Mouse (Mus musculus): ENCODE data around the gene Colgalt1.

Colgalt1 gene

GRCm38 (mm10) chr8:71628396-71629095 is 17.7 kb downstream of the Colgalt1 start:
- no peak for DNase-seq (ENCODE audit: low spot score in 2 of 2)

- peak; percentile 83 to 89 for DNase-seq (ENCODE audit: low spot score in 2 of 2)
Observed at GRCm38 (mm10) chr8:71629096-71629697, 18.4 kb downstream of the Colgalt1 start.

GRCm38 (mm10) chr8:71629781-71630212 is 19.0 kb downstream of the Colgalt1 start:
- no peak for DNase-seq (ENCODE audit: low spot score in 2 of 2)

GRCm38 (mm10) chr8:71630761-71631160 is 20.0 kb downstream of the Colgalt1 start:
- DNase-seq (ENCODE audit: low spot score in 2 of 2): no peak

- DNase-seq (ENCODE audit: low spot score in 2 of 2): no peak
Observed at GRCm38 (mm10) chr8:71631897-71632296, 21.1 kb downstream of the Colgalt1 start.

- no peak for DNase-seq (ENCODE audit: low spot score in 2 of 2)
Observed at GRCm38 (mm10) chr8:71633164-71633563, 22.4 kb downstream of the Colgalt1 start.

GRCm38 (mm10) chr8:71633981-71634667 is 23.3 kb downstream of the Colgalt1 start:
- DNase-seq (ENCODE audit: low spot score in 2 of 2): no peak

GRCm38 (mm10) chr8:71637149-71638095 is 26.6 kb downstream of the Colgalt1 start:
- DNase-seq (ENCODE audit: low spot score in 2 of 2): no peak

- no peak for DNase-seq (ENCODE audit: low spot score in 2 of 2)
Observed at GRCm38 (mm10) chr8:71638321-71638720, 27.5 kb downstream of the Colgalt1 start.

GRCm38 (mm10) chr8:71639318-71639717 is 28.5 kb downstream of the Colgalt1 start:
- no peak for DNase-seq (ENCODE audit: low spot score in 2 of 2)

- DNase-seq (ENCODE audit: low spot score in 2 of 2): no peak
Observed at GRCm38 (mm10) chr8:71645510-71645909, 34.7 kb downstream of the Colgalt1 start.

GRCm38 (mm10) chr8:71654600-71654999 is 43.8 kb downstream of the Colgalt1 start:
- DNase-seq (ENCODE audit: low spot score in 2 of 2): no peak

- DNase-seq (ENCODE audit: low spot score in 2 of 2): no peak
Observed at GRCm38 (mm10) chr8:71657816-71658215, 47.0 kb downstream of the Colgalt1 start.

GRCm38 (mm10) chr8:71658515-71659049 is 47.8 kb downstream of the Colgalt1 start:
- DNase-seq (ENCODE audit: low spot score in 2 of 2): no peak

GRCm38 (mm10) chr8:71659751-71660150 is 49.0 kb downstream of the Colgalt1 start:
- no peak for DNase-seq (ENCODE audit: low spot score in 2 of 2)

GRCm38 (mm10) chr8:71660325-71661120 is 49.7 kb downstream of the Colgalt1 start:
- peak; percentile 63 to 83 for DNase-seq (ENCODE audit: low spot score in 2 of 2)

- no peak for DNase-seq (ENCODE audit: low spot score in 2 of 2)
Observed at GRCm38 (mm10) chr8:71665331-71666130, 54.7 kb downstream of the Colgalt1 start.

GRCm38 (mm10) chr8:71666855-71667254 is 56.1 kb downstream of the Colgalt1 start:
- DNase-seq (ENCODE audit: low spot score in 2 of 2): no peak

- no peak for DNase-seq (ENCODE audit: low spot score in 2 of 2)
Observed at GRCm38 (mm10) chr8:71667256-71667655, 56.5 kb downstream of the Colgalt1 start.
